Mouse (Mus musculus): ENCODE measurements around the gene Pck2. TPM values are rescaled to one million over a fixed set of nuclear protein-coding genes. Genes with fewer than 3 reads are reported as not detected.

Gene Pck2
- polyA plus RNA-seq, 1 experiment from 2014 or later: 5.9 TPM

GRCm38 (mm10) chr14:55515846-55516245 lies 24.2 kb upstream of the Pck2 start:
- H3K27ac ChIP-seq: no peak overlapping the region
- no peaks in the 10 kb centered on the region for H3K36me3 ChIP-seq (ENCODE audit: inconsistent target)
- H3K4me3 ChIP-seq (ENCODE audit: inconsistent target): no peak overlapping the region
- WGBS (ENCODE audit: missing documents): 98% methylated on average over 4 of the region's 4 CpGs
- H3K79me2 ChIP-seq (ENCODE audit: inconsistent target): no peaks in the 10 kb centered on the region

- H3K4me3 ChIP-seq (ENCODE audit: inconsistent target): no peak overlapping the region
- WGBS (ENCODE audit: missing documents): 83% methylated on average over 2 of the region's 2 CpGs
- H3K36me3 ChIP-seq (ENCODE audit: inconsistent target): no peaks in the 10 kb centered on the region
- no peaks in the 10 kb centered on the region for H3K79me2 ChIP-seq (ENCODE audit: inconsistent target)
- H3K27ac ChIP-seq: no peak overlapping the region
Observed at GRCm38 (mm10) chr14:55518897-55519296, 21.2 kb upstream of the Pck2 start.

- WGBS (ENCODE audit: missing documents): 76% methylated on average over 4 of the region's 4 CpGs
- Histone ChIP-seq H3K27ac (no peak overlapping the region), H3K36me3 (ENCODE audit: inconsistent target) (no peaks in the 10 kb centered on the region), H3K79me2 (ENCODE audit: inconsistent target) (no peaks in the 10 kb centered on the region), H3K4me3 (ENCODE audit: inconsistent target) (no peak overlapping the region)
Observed at GRCm38 (mm10) chr14:55519604-55520003, 20.5 kb upstream of the Pck2 start.

GRCm38 (mm10) chr14:55520451-55521361 lies 19.4 kb upstream of the Pck2 start:
- Histone ChIP-seq H3K79me2 (ENCODE audit: inconsistent target) (no peaks in the 10 kb centered on the region), H3K27ac (no peak overlapping the region), H3K36me3 (ENCODE audit: inconsistent target) (no peaks in the 10 kb centered on the region), H3K4me3 (ENCODE audit: inconsistent target) (no peak overlapping the region)
- whole genome bisulfite sequencing (ENCODE audit: missing documents): 4% methylated on average over 58 of the region's 61 CpGs

- H3K4me3 ChIP-seq (ENCODE audit: inconsistent target): no peak overlapping the region
- WGBS (ENCODE audit: missing documents): 52% methylated on average over 4 of the region's 4 CpGs
- no peaks in the 10 kb centered on the region for H3K79me2 ChIP-seq (ENCODE audit: inconsistent target)
- H3K27ac ChIP-seq: no peak overlapping the region
- no peaks in the 10 kb centered on the region for H3K36me3 ChIP-seq (ENCODE audit: inconsistent target)
Observed at GRCm38 (mm10) chr14:55524062-55524461, 16.0 kb upstream of the Pck2 start.

- Histone ChIP-seq H3K79me2 (ENCODE audit: inconsistent target) (no peaks in the 10 kb centered on the region), H3K27ac (no peak within 1 kb of the TSS), H3K36me3 (ENCODE audit: inconsistent target) (no peaks in the 10 kb centered on the region), H3K4me3 (ENCODE audit: inconsistent target) (no peak within 1 kb of the TSS)
- WGBS (ENCODE audit: missing documents): 55% methylated on average over 8 of the region's 8 CpGs
Observed at GRCm38 (mm10) chr14:55524785-55525184, 15.3 kb upstream of the Pck2 start, which contains the start of gene Nrl. Gene Nrl (minus strand): TSS chr14:55524981.

GRCm38 (mm10) chr14:55526674-55527073 lies 13.4 kb upstream of the Pck2 start:
- H3K36me3 ChIP-seq (ENCODE audit: inconsistent target): no peaks in the 10 kb centered on the region
- 83% methylated on average over 2 of the region's 2 CpGs for WGBS (ENCODE audit: missing documents)
- no peak overlapping the region for H3K27ac ChIP-seq
- no peaks in the 10 kb centered on the region for H3K79me2 ChIP-seq (ENCODE audit: inconsistent target)
- no peak overlapping the region for H3K4me3 ChIP-seq (ENCODE audit: inconsistent target)

GRCm38 (mm10) chr14:55527940-55528339 lies 12.1 kb upstream of the Pck2 start:
- Histone ChIP-seq H3K4me3 (ENCODE audit: inconsistent target) (no peak overlapping the region), H3K36me3 (ENCODE audit: inconsistent target) (no peaks in the 10 kb centered on the region), H3K79me2 (ENCODE audit: inconsistent target) (no peaks in the 10 kb centered on the region), H3K27ac (no peak overlapping the region)
- WGBS (ENCODE audit: missing documents): 5% methylated on average over 3 of the region's 3 CpGs

GRCm38 (mm10) chr14:55536116-55536745 lies 3.8 kb upstream of the Pck2 start:
- no peak overlapping the region for H3K4me3 ChIP-seq (ENCODE audit: inconsistent target)

GRCm38 (mm10) chr14:55540787-55541321 lies 788 bp downstream of the Pck2 start:
- H3K27ac ChIP-seq: peak overlapping the region; percentile 75
- peak overlapping the region; percentile 84 for H3K4me3 ChIP-seq (ENCODE audit: inconsistent target)
- H3K79me2 ChIP-seq (ENCODE audit: inconsistent target): peaks cover 13% of the 10 kb centered on the region; the same call in 1 of the 2 replicates
- 3% methylated on average over 10 of the region's 10 CpGs for WGBS (ENCODE audit: missing documents)
- H3K36me3 ChIP-seq (ENCODE audit: inconsistent target): peaks cover 29% of the 10 kb centered on the region

More at GRCm38 (mm10) chr14:55536116-55536745, 3.8 kb upstream of the Pck2 start:
- Histone ChIP-seq H3K36me3 (ENCODE audit: inconsistent target) (no peaks in the 10 kb centered on the region), H3K79me2 (ENCODE audit: inconsistent target) (peaks cover 9% of the 10 kb centered on the region; the same call in 1 of the 2 replicates), H3K27ac (no peak overlapping the region)
- 67% methylated on average over 6 of the region's 6 CpGs for WGBS (ENCODE audit: missing documents)

- Histone ChIP-seq H3K27ac (no peak overlapping the region), H3K79me2 (ENCODE audit: inconsistent target) (peaks cover 13% of the 10 kb centered on the region; the same call in 1 of the 2 replicates), H3K4me3 (ENCODE audit: inconsistent target) (no peak overlapping the region), H3K36me3 (ENCODE audit: inconsistent target) (peaks cover 43% of the 10 kb centered on the region)
- 90% methylated on average over 12 of the region's 12 CpGs for WGBS (ENCODE audit: missing documents)
Observed at GRCm38 (mm10) chr14:55542268-55542667, 2.2 kb downstream of the Pck2 start.

GRCm38 (mm10) chr14:55544334-55544733 lies 4.3 kb downstream of the Pck2 start:
- Histone ChIP-seq H3K79me2 (ENCODE audit: inconsistent target) (peaks cover 13% of the 10 kb centered on the region; the same call in 1 of the 2 replicates), H3K4me3 (ENCODE audit: inconsistent target) (no peak overlapping the region), H3K36me3 (ENCODE audit: inconsistent target) (peaks cover 63% of the 10 kb centered on the region), H3K27ac (no peak overlapping the region)
- 91% methylated on average over 9 of the region's 9 CpGs for WGBS (ENCODE audit: missing documents)

GRCm38 (mm10) chr14:55550191-55550590 lies 10.1 kb downstream of the Pck2 start:
- Histone ChIP-seq H3K79me2 (ENCODE audit: inconsistent target) (no peaks in the 10 kb centered on the region), H3K36me3 (ENCODE audit: inconsistent target) (peaks cover 46% of the 10 kb centered on the region), H3K4me3 (ENCODE audit: inconsistent target) (no peak overlapping the region), H3K27ac (no peak overlapping the region)
- WGBS (ENCODE audit: missing documents): 95% methylated on average over 6 of the region's 6 CpGs

GRCm38 (mm10) chr14:55551347-55551746 lies 11.3 kb downstream of the Pck2 start:
- Histone ChIP-seq H3K36me3 (ENCODE audit: inconsistent target) (peaks cover 35% of the 10 kb centered on the region), H3K27ac (no peak overlapping the region), H3K4me3 (ENCODE audit: inconsistent target) (no peak overlapping the region), H3K79me2 (ENCODE audit: inconsistent target) (no peaks in the 10 kb centered on the region)
- 88% methylated on average over 5 of the region's 5 CpGs for WGBS (ENCODE audit: missing documents)

GRCm38 (mm10) chr14:55551794-55552193 lies 11.7 kb downstream of the Pck2 start:
- Histone ChIP-seq H3K27ac (no peak overlapping the region), H3K36me3 (ENCODE audit: inconsistent target) (peaks cover 30% of the 10 kb centered on the region), H3K79me2 (ENCODE audit: inconsistent target) (no peaks in the 10 kb centered on the region), H3K4me3 (ENCODE audit: inconsistent target) (no peak overlapping the region)
- 96% methylated on average over 7 of the region's 8 CpGs for WGBS (ENCODE audit: missing documents)

Measured in macrophage (primary cell).